Mouse (Mus musculus) cerebellum, adult 9-11 months (tissue): ENCODE data around the gene Nacc2.

Experiments used
- DNase-seq: peaks from one replicate; pipeline ENCODE4 v3.0.0; 2022

Gene Nacc2

DNA sequence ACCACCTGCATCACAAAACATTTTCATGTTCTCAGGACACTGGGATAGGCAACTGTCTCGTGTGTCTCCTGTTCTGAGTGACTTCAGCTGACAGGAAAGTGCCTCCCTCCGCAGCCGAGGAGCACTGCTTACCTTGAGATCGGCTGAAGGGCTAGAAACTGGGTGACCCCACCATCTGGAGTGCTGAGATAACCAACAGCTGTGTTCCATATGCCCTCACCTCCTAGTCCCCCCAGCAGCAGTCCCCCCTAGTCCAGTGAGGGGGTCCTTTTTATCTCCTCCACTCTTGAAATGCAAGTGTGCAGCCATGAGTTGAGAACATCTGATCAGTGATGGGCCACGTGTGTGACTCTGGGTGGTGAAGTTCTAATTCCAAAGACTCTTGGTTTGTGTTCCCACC lies 74.2 kb downstream of the Nacc2 start:
- DNase-seq: no peak

- DNase-seq: no peak
Observed at GRCm38 (mm10) chr2:26044216-26044615, 78.8 kb downstream of the Nacc2 start.

- no peak for DNase-seq
Observed at GRCm38 (mm10) chr2:26042603-26043002, 80.4 kb downstream of the Nacc2 start.

GRCm38 (mm10) chr2:26041163-26041810 lies 81.7 kb downstream of the Nacc2 start:
- no peak for DNase-seq

- DNase-seq: peak; percentile 84
Observed at GRCm38 (mm10) chr2:26039951-26040350, 83.1 kb downstream of the Nacc2 start.

- DNase-seq: no peak
Observed at GRCm38 (mm10) chr2:26037386-26037785, 85.6 kb downstream of the Nacc2 start.

GRCm38 (mm10) chr2:26034344-26035050 lies 88.5 kb downstream of the Nacc2 start:
- DNase-seq: no peak

- no peak for DNase-seq
Observed at GRCm38 (mm10) chr2:26030288-26030687, 92.7 kb downstream of the Nacc2 start.

DNA sequence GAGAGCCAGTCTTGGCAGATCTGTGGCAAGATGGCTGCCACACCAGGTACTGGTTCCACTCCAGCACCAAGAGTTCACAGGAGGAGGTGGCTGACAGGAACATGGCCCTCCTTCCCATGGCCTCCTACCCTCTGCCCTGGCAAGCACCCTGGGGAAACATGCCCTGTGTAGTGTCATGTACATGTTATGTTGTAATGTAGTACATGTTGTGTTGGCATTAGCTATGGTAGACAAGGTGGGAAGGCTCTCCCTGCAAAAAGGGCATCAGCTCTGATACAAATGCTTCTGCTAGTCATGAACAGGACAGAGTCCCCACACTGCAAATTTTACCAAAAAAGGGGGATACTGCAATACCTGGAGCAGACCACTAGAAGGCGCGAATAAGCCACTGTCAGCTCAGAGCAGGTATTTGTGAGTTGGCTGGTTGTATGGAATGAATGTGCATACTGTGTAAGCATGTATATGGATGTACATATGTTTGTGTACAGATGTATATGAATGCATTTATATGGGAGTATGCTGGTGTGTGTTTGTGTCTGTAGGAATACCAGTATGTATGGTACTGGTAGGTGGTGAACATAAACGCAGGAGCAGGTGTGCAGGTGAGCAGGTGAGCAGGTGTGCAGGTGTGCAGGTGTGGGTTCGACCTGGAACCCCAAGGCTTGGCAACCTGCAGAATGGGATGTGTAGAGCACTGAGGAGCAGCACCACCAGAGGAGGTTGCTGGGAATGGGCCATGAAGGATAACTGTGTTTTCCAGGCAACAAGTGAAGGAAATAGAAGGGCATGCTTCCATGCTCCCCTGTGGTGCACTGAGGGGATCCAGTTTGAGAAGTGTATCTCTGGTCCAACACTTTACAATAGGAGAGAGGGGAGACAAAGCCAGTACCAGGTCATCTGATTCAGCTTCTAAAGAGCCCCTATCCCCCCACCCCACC lies 98.6 kb downstream of the Nacc2 start:
- peak; percentile 70 for DNase-seq

DNA sequence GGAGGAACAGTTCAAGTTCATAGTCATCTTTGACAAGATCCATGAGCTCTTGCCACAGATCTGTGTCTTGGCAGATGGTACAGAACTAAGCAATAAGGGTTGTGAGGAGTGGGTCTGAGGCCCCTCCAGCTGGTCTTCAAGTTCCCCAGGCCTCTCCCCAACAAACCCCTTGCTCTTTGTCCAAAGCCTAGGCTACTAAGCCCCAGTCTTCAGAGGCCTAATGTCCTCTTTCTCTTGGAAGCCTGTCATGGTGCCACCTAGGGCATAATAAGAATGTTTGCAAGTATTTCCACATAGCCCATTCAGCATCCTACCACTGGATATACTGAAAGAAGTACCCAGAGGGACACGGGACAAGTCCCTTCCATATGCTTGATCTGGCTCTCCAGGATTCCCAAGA lies 100.4 kb downstream of the Nacc2 start:
- DNase-seq: peak; percentile 68

GRCm38 (mm10) chr2:26022258-26022565 lies 100.8 kb downstream of the Nacc2 start:
- no peak for DNase-seq

DNA sequence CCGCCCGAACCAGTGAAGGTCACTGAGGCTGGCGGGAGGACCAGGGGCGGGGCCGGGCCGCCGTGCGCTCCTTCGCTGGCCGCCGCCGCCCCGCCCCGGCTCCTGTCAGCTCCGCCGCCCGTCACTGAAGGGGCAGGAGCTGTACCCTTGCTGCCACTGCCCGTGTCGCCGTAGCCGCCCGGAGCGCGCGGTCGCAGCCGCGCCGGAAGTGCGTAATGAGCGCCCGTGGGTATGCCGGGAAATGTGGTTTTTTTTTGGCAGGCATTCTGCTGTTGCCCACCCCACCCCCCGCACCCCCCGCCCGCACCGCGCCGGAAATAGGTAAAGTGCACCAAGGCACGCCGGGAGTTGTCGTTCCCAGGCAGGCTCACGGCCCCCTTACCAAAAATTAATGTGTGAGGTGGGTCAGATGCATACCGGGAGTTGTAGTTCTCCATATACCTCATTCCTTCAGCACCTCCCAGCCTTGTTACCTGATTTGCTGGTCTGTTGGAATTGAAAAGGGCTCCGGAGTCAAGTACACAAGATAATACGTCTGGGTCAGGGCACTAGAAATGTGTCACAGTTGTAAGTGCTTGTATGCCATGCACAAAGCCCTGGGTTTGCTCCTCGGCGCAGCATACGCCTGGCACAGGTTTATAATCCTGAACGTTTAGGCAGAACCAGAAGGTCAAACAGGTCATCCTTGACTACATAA lies 101.3 kb downstream of the Nacc2 start, which contains the start of gene Ubac1:
Gene Ubac1 (minus strand): TSS at position 187 of the 697 bp plus-strand sequence.
- DNase-seq: peak; percentile 97

DNA sequence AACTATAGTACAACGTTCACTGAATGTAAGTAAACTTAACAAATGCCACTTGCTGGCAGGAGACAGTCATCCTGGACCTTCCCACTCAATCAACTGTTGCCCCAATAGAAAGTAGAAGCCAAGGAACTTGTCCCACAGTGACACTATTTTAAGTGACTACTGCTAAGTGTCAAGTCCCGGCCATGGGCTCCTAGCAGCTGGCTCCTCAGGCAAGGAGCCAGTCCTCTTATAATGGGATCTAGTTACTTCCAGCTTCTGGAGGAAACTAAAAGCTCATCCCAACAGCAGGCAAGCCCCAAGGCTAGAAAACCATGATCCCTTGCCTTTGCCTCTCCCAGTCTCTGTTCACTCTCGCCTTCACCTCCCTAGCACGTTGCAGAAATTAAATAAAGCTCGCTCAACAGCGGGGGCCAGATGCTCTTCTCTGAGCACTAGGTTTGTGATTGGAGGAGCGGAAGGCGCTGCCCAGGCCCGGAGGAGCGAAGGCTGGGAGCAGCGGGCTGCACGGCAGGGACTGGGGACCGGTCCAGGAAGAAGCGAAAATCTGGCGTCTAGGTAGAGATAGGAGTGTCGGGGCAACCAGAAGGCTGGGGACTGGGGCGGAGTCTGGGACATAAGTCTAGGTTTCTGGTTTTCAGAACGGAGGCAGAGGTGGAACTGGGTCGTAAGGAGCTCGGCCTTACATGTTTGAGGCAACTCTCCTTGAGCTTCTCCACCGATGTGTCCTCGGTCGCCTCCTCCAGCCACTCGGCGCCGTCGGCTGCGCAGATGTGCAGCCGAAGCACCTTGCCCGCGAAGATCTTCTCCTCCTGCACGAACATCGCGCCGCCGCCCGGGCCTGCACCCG lies 102.1 kb downstream of the Nacc2 start:
- DNase-seq: peak; percentile 94

- DNase-seq: peak; percentile 47
Observed at GRCm38 (mm10) chr2:26019923-26020322, 103.1 kb downstream of the Nacc2 start.

GRCm38 (mm10) chr2:26017326-26017725 lies 105.7 kb downstream of the Nacc2 start:
- DNase-seq: no peak

GRCm38 (mm10) chr2:26013674-26014073 lies 109.3 kb downstream of the Nacc2 start:
- DNase-seq: no peak

DNA sequence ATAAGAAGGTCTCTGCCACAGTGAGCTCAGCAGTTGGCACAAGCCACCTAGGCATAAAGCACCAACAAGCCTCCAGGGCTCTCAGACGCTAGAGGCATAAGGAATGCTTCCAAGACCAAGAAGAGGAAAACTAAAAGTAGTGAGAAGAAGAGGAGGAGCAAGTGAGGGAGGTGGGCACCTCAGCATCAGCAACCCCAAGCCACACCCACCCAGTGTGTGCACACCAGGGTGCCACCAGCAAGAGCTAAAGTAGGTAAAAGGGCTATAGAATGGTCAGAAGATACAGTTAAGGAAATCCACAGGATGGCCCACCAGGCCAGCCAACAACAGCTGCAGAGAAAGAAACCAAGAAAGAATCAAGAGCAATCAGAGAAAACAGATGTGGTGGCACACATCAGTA lies 111.6 kb downstream of the Nacc2 start:
- no peak for DNase-seq
